Mouse (Mus musculus) adrenal gland, adult 2 months (tissue): ENCODE results near the gene Afdn. TPM values are rescaled to one million over a fixed set of nuclear protein-coding genes. Genes with fewer than 3 reads are reported as not detected.

Source experiments
- polyA plus RNA-seq: library from polyadenylated mRNA; depleted of rRNA; stranded (reverse); fragments of >200 nt; gene quantifications from 2 replicates; pipeline ENCODE4 v1.2.3, GENCODE M21; 2012; rRNA removed
- total RNA-seq, 2 experiments: library from RNA; stranded (reverse); gene quantifications; 2 replicates each; pipeline ENCODE4 v1.2.3; 2021

Afdn gene
- total and polyA plus RNA-seq, 3 experiments: 18.9 to 84.8 (median 67.6) TPM

Other genes with a start within 250 kb of the Afdn start
- gene Tcte2, start 1.3 kb downstream of the Afdn start, total RNA-seq: 1 to 10 TPM; 3.4 to 5.7 TPM
- 0.90 and 1.9 TPM in 2 replicates for gene Tcte2, start 1.3 kb downstream of the Afdn start, polyA plus RNA-seq
- not detected for gene Gm7168, start 187.8 kb downstream of the Afdn start, total RNA-seq
- not detected in 2 replicates for gene Gm7168, start 187.8 kb downstream of the Afdn start, polyA plus RNA-seq
- gene Gm7356, start 243.2 kb downstream of the Afdn start, total RNA-seq: not detected
- gene Gm7356, start 243.2 kb downstream of the Afdn start, polyA plus RNA-seq: not detected in 2 replicates